Comparison of ENCODE assay signal across 8 mouse cellular contexts in genomic region chr13:46161261-46162024, GRCm38 (mm10).
DNase-seq lines count a peak whose midpoint lies in the region; ATAC-seq lines count a peak whose summit lies in the region.

No protein-coding gene starts in this region.

- no peak overlapping the region for H3K27ac ChIP-seq in heart, embryonic 11.5 days (ENCODE audit: low read depth, low read length)
- no peak overlapping the region for H3K27ac ChIP-seq in liver, embryonic 15.5 days (replicated peaks)

- H3K4me1 ChIP-seq in heart, embryonic 11.5 days (ENCODE audit: control insufficient read depth, insufficient read depth, low read length) = no peaks in the 10 kb centered on the region
- no peaks in the 10 kb centered on the region for H3K4me1 ChIP-seq in liver, embryonic 15.5 days (replicated peaks)

- H3K9me3 ChIP-seq in heart, embryonic 11.5 days (replicated peaks; ENCODE audit: control insufficient read depth, low read length) = no peaks in the 10 kb centered on the region
- no peaks in the 10 kb centered on the region for H3K9me3 ChIP-seq in liver, embryonic 15.5 days (replicated peaks)

- H3K4me3 ChIP-seq in heart, embryonic 11.5 days (ENCODE audit: low read depth, low read length) = peak overlapping the region; percentile 20; the same call in 1 of the 2 replicates
- no peak overlapping the region for H3K4me3 ChIP-seq in liver, embryonic 15.5 days (replicated peaks)

- peak; percentile 13 for DNase-seq in lung, postnatal 10 days
- no peak for DNase-seq in lung, adult 18-20 months
- DNase-seq in embryo, embryonic 10.5 days (ENCODE audit: low spot score) = peak; percentile 22
- no peak for DNase-seq in retina, postnatal 1 day
- no peak for DNase-seq in frontal cortex, postnatal 25 days (ENCODE audit: low spot score in 2 of 2)
- no peak for DNase-seq in layer of hippocampus, postnatal 36 days

- no peaks in the 10 kb centered on the region for H3K27me3 ChIP-seq in heart, embryonic 11.5 days (ENCODE audit: control insufficient read depth, insufficient read depth, low read length)
- H3K27me3 ChIP-seq in liver, embryonic 15.5 days = no peaks in the 10 kb centered on the region

- H3K9ac ChIP-seq in heart, embryonic 11.5 days (ENCODE audit: low read depth, low read length) = no peak overlapping the region
- no peak overlapping the region for H3K9ac ChIP-seq in liver, embryonic 15.5 days

- no peaks in the 10 kb centered on the region for H3K36me3 ChIP-seq in heart, embryonic 11.5 days (ENCODE audit: control insufficient read depth, insufficient read depth, low read length)
- H3K36me3 ChIP-seq in liver, embryonic 15.5 days (replicated peaks) = no peaks in the 10 kb centered on the region

- ATAC-seq in heart, embryonic 11.5 days (replicated peaks; ENCODE audit: insufficient number of reproducible peaks, low FRiP score, low TSS enrichment) = no peak
- no peak for ATAC-seq in liver, embryonic 15.5 days (ENCODE audit: insufficient read depth)

- peak overlapping the region; percentile 51 for H3K4me2 ChIP-seq in heart, embryonic 11.5 days
- H3K4me2 ChIP-seq in liver, embryonic 15.5 days = peak overlapping the region; percentile 26; the same call in 1 of the 2 replicates

- 44% methylated on average over 13 of the region's 13 CpGs for WGBS in heart, embryonic 11.5 days (ENCODE audit: insufficient replicate concordance)
- 47% methylated on average over 13 of the region's 13 CpGs for WGBS in liver, embryonic 15.5 days (ENCODE audit: insufficient replicate concordance)

Comparison
In these comparisons a context has a peak if more than half of its experiments do, and no peak if none do; other contexts are left out.
1. DNase-seq: peak in lung, postnatal 10 days (single experiment) and embryo, embryonic 10.5 days (single experiment); none in lung, adult 18-20 months (0 of 2), retina, postnatal 1 day (single experiment), frontal cortex, postnatal 25 days (0 of 2) and layer of hippocampus, postnatal 36 days (0 of 2).